Mouse (Mus musculus) hindbrain, embryonic 13.5 days (tissue): ENCODE results near the gene Ppp3ca. TPM values are rescaled to one million over a fixed set of nuclear protein-coding genes. Genes with fewer than 3 reads are reported as not detected.

Experiments
- ATAC-seq: fragments of 200-750 bp; cut with Nextera tagmentation; 2 replicates; pipeline ENCODE4 v1.8.0; 2017; ENCODE audit warnings: moderate TSS enrichment; ENCODE audit not compliant: low FRiP score
- H3K27ac ChIP-seq: fragments of 300-500 bp; sonication (generic); 2 replicates; pipeline ENCODE4 v1.5.1; 2015; ENCODE audit warnings: inconsistent platforms, mild to moderate bottlenecking, moderate library complexity
- H3K27me3 ChIP-seq: fragments of 300-500 bp; sonication (generic); 2 replicates; pipeline ENCODE4 v1.6.1; 2015; ENCODE audit warnings: mild to moderate bottlenecking, inconsistent platforms
- H3K36me3 ChIP-seq: fragments of 300-500 bp; sonication (generic); 2 replicates; pipeline ENCODE4 v1.6.1; 2015; ENCODE audit warnings: mild to moderate bottlenecking, inconsistent platforms
- H3K4me1 ChIP-seq: fragments of 300-500 bp; sonication (generic); replicated peaks from 2 replicates; pipeline ENCODE4 v1.6.1; 2015; ENCODE audit warnings: inconsistent platforms
- H3K4me2 ChIP-seq: fragments of 300-500 bp; sonication (generic); 2 replicates; pipeline ENCODE4 v1.6.1; 2015; ENCODE audit warnings: inconsistent platforms, mild to moderate bottlenecking, moderate library complexity
- H3K4me3 ChIP-seq: fragments of 300-500 bp; sonication (generic); 2 replicates; pipeline ENCODE4 v1.5.1; 2015; ENCODE audit warnings: mild to moderate bottlenecking, inconsistent platforms
- H3K9ac ChIP-seq: fragments of 300-500 bp; sonication (generic); 2 replicates; pipeline ENCODE4 v1.6.1; 2015; ENCODE audit warnings: mild to moderate bottlenecking, inconsistent platforms
- H3K9me3 ChIP-seq: fragments of 300-500 bp; sonication (generic); 2 replicates; pipeline ENCODE4 v1.6.1; 2016; ENCODE audit warnings: inconsistent platforms
- WGBS: fragments of 180-500 bp; shearing (Covaris S2); methylation state at CpG from one replicate; pipeline ENCODE4 v1.1.7; 2015; 5-methylcytosine and 5-hydroxymethylcytosine counted together
- microRNA-seq: library from miRNA; unstranded; fragments of <30 nt; microRNA quantifications from one replicate; pipeline ENCODE4, GENCODE M21; 2016
- polyA plus RNA-seq: library from polyadenylated mRNA; unstranded; fragments of >200 nt; fragmentation: Nextera tagmentation; extraction: Ambion mirVana; gene quantifications from 2 replicates; pipeline ENCODE4 v1.2.1, GENCODE M21; 2015

Ppp3ca gene
- polyA plus RNA-seq, 1 experiment from 2014 or later: 134 TPM

- no peaks in the 10 kb centered on the region for H3K36me3 ChIP-seq
- no peak for ATAC-seq
- WGBS: 32% methylated on average over 3 of the region's 3 CpGs
Observed at GRCm38 (mm10) chr3:136986096-136986881, 316.4 kb downstream of the Ppp3ca start.

More at GRCm38 (mm10) chr3:136986096-136986881, 316.4 kb downstream of the Ppp3ca start:
- H3K27ac ChIP-seq: no peak overlapping the region
- H3K9me3 ChIP-seq: peaks cover 3% of the 10 kb centered on the region; the same call in 1 of the 2 replicates
- H3K27me3 ChIP-seq: no peaks in the 10 kb centered on the region
- H3K4me2 ChIP-seq: no peak overlapping the region
- H3K4me3 ChIP-seq: no peak overlapping the region
- H3K4me1 ChIP-seq: no peaks in the 10 kb centered on the region
- no peak overlapping the region for H3K9ac ChIP-seq

Small RNAs within 50 kb of the gene (microRNA-seq; reads per million reads assigned to microRNA genes)
- gene Gm44327: not detected
